ENCODE assay signal across 14 mouse cellular contexts in the genomic region with DNA sequence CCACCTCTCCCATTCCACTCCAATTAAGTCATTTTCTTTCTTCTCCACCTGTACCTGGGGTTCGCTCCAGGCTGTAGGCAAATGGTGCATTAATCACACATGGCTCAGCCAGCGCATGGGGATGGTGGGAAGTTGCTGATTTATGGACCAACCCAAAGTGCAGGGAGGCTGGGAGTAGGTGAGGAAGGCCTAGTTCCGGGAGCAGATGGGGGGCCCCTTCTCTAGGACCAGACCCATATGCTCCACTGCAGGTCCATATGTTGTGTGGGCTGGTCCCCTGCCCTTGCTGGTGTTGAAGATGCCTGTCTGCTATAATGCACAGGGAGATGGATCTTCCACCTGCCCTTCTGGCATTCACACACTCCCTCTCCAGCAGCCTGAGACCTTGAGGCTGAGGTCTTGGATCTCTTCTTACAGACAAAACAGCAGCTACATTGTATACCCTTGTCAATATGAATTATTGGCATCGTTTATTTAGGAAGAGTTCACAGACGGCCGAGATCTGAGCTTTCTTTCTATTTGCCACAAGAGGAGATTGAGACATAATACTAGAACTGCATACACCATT.
"Had no signal": no experiment of that assay in that cellular context is flagged by ENCODE, and none has a peak within 500 bp of the region (broad histone marks: within the 10 kb centered on the region; RNA-seq: fewer than 3 reads in every experiment).

No protein-coding gene starts in this region.

- H3K27ac ChIP-seq: left cerebral cortex, adult 2 months; limb, embryonic 15.5 days; liver, embryonic 12.5 days; midbrain, embryonic 10.5 days; neural tube, embryonic 13.5 days; stomach, embryonic 15.5 days had no signal

- H3K4me3 ChIP-seq: left cerebral cortex, adult 2 months; limb, embryonic 15.5 days; liver, embryonic 12.5 days; midbrain, embryonic 10.5 days; neural tube, embryonic 13.5 days; stomach, embryonic 15.5 days had no signal

- H3K4me2 ChIP-seq: limb, embryonic 15.5 days; liver, embryonic 12.5 days; lung, embryonic 14.5 days; neural tube, embryonic 13.5 days; stomach, embryonic 15.5 days had no signal

- H3K27me3 ChIP-seq: liver, embryonic 12.5 days; neural tube, embryonic 13.5 days; stomach, embryonic 15.5 days had no signal

- ATAC-seq: liver, embryonic 12.5 days had no signal

- H3K9me3 ChIP-seq: limb, embryonic 15.5 days; liver, embryonic 12.5 days; midbrain, embryonic 10.5 days; neural tube, embryonic 13.5 days; stomach, embryonic 15.5 days had no signal

- H3K4me1 ChIP-seq: limb, embryonic 15.5 days; liver, embryonic 12.5 days had no signal

- H3K36me3 ChIP-seq: limb, embryonic 15.5 days; liver, embryonic 12.5 days; midbrain, embryonic 10.5 days; neural tube, embryonic 13.5 days; stomach, embryonic 15.5 days had no signal

- DNase-seq: kidney, adult 8-10 months; lung, embryonic 14.5 days; lung, postnatal 10 days; lung, postnatal 4 days; midbrain, embryonic 14.5 days; right cerebral cortex, postnatal 14 days; thymus, adult 2 months; thymus, postnatal 25 days had no signal

- H3K9ac ChIP-seq: limb, embryonic 15.5 days; liver, embryonic 12.5 days; lung, embryonic 14.5 days; neural tube, embryonic 13.5 days; stomach, embryonic 15.5 days had no signal
